Mouse (Mus musculus) C2C12 (cell line): ENCODE results near the gene Tcl1.

Experiments used
- CTCF ChIP-seq: IDR thresholded peaks from one replicate; pipeline ENCODE4 v1.5.1; 2011; ENCODE audit not compliant: control insufficient read depth, insufficient read depth, insufficient read length
- MAX ChIP-seq: IDR thresholded peaks from one replicate; pipeline ENCODE4 v1.6.1; 2011; ENCODE audit warnings: mild to moderate bottlenecking, control low read depth
- MYOD1 ChIP-seq: IDR thresholded peaks from one replicate; pipeline ENCODE4 v1.6.1; 2011; ENCODE audit warnings: low read depth; ENCODE audit not compliant: control insufficient read depth, insufficient read length
- USF1 ChIP-seq: IDR thresholded peaks from one replicate; pipeline ENCODE4 v1.6.1; 2011; ENCODE audit warnings: low read depth, mild to moderate bottlenecking, control low read depth, moderate library complexity

DNA sequence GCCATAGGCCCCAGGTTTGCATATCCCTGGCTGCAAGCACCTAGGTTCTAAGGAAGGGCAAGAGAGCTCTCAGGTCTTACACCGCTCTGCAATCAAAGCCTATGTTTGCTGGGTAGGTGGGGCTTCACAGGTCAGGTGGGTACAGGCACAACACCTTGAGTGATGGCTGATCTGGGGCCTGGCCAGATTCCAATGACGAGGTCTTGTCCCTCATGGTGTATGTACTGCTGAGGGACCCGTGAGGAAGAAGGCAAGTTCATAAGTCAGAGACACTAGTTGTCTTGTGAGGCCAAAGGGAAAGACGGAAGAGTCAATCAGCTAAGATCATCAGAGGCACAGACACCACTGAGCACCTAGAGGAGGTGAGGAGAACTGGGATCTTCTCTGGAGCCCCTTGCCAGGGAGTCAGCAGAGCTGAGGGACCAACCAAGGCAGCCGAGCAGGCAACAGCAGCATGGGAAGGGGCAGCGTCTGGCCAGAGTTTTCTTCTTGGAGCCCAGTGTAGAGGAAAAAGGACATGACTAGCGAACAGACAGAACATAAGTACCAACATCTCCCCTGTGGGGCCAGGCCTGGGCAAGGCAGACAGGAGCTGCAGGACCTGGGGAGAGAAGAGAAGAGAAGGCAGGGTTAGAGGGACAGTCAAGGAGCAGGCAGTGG lies 5.4 kb downstream of the Tcl1 start:
- TF ChIP-seq CTCF, result no peak
- TF ChIP-seq MAX, result no peak
- TF ChIP-seq MYOD1, result no peak
- no peak for TF ChIP-seq USF1
